Mouse (Mus musculus) limb, embryonic 13.5 days (tissue): ENCODE data around the gene Prdx5. TPM values are rescaled to one million over a fixed set of nuclear protein-coding genes. Genes with fewer than 3 reads are reported as not detected.
"Not testable (repeated sequence)": the region's sequence is repeated elsewhere in the genome, so short reads cannot be mapped to it uniquely, and the experiment has no call there.

Experiments used
- ATAC-seq: fragments of 200-750 bp; cut with Nextera tagmentation; 2 replicates; pipeline ENCODE4 v1.8.0; 2017; ENCODE audit warnings: low read depth, moderate number of reproducible peaks, moderate TSS enrichment; ENCODE audit not compliant: low FRiP score
- H3K27ac ChIP-seq: fragments of 300-500 bp; sonication (generic); 2 replicates; pipeline ENCODE4 v1.5.1; 2015; ENCODE audit warnings: inconsistent platforms, mild to moderate bottlenecking, moderate library complexity
- H3K27me3 ChIP-seq: fragments of 300-500 bp; sonication (generic); 2 replicates; pipeline ENCODE4 v1.6.1; 2015; ENCODE audit warnings: mild to moderate bottlenecking, inconsistent platforms
- H3K36me3 ChIP-seq: fragments of 300-500 bp; sonication (generic); 2 replicates; pipeline ENCODE4 v1.6.1; 2015; ENCODE audit warnings: inconsistent platforms, mild to moderate bottlenecking, moderate library complexity
- H3K4me1 ChIP-seq: fragments of 300-500 bp; sonication (generic); 2 replicates; pipeline ENCODE4 v1.6.1; 2015; ENCODE audit warnings: inconsistent platforms
- H3K4me2 ChIP-seq: fragments of 300-500 bp; sonication (generic); replicated peaks from 2 replicates; pipeline ENCODE4 v1.6.1; 2015; ENCODE audit warnings: inconsistent platforms, mild to moderate bottlenecking, moderate library complexity
- H3K4me3 ChIP-seq: fragments of 300-500 bp; sonication (generic); 2 replicates; pipeline ENCODE4 v1.5.1; 2015; ENCODE audit warnings: moderate library complexity, mild to moderate bottlenecking, inconsistent platforms
- H3K9ac ChIP-seq: fragments of 300-500 bp; sonication (generic); 2 replicates; pipeline ENCODE4 v1.6.1; 2015; ENCODE audit warnings: mild to moderate bottlenecking, inconsistent platforms
- H3K9me3 ChIP-seq: fragments of 300-500 bp; sonication (generic); 2 replicates; pipeline ENCODE4 v1.6.1; 2016; ENCODE audit warnings: inconsistent platforms
- WGBS: fragments of 180-500 bp; shearing (Covaris S2); methylation state at CpG from one replicate; pipeline ENCODE4 v1.1.7; 2015; 5-methylcytosine and 5-hydroxymethylcytosine counted together
- polyA plus RNA-seq: library from polyadenylated mRNA; unstranded; fragments of >200 nt; fragmentation: Nextera tagmentation; extraction: Ambion mirVana; gene quantifications from 2 replicates; pipeline ENCODE4 v1.2.1, GENCODE M21; 2015

Prdx5 gene
- polyA plus RNA-seq, 1 experiment from 2014 or later = 223 TPM

GRCm38 (mm10) chr19:6912205-6912970, 2.5 kb upstream of the Prdx5 start:
- Histone ChIP-seq H3K27me3 (no peaks in the 10 kb centered on the region), H3K9ac (no peak overlapping the region), H3K4me2 (no peak overlapping the region; the same call in 1 of the 2 replicates), H3K36me3 (peaks cover 37% of the 10 kb centered on the region), H3K4me3 (no peak overlapping the region), H3K9me3 (no peaks in the 10 kb centered on the region), H3K27ac (no peak overlapping the region), H3K4me1 (peaks cover 24% of the 10 kb centered on the region)
- ATAC-seq = no peak
- WGBS = 91% methylated on average over 15 of the region's 15 CpGs

DNA sequence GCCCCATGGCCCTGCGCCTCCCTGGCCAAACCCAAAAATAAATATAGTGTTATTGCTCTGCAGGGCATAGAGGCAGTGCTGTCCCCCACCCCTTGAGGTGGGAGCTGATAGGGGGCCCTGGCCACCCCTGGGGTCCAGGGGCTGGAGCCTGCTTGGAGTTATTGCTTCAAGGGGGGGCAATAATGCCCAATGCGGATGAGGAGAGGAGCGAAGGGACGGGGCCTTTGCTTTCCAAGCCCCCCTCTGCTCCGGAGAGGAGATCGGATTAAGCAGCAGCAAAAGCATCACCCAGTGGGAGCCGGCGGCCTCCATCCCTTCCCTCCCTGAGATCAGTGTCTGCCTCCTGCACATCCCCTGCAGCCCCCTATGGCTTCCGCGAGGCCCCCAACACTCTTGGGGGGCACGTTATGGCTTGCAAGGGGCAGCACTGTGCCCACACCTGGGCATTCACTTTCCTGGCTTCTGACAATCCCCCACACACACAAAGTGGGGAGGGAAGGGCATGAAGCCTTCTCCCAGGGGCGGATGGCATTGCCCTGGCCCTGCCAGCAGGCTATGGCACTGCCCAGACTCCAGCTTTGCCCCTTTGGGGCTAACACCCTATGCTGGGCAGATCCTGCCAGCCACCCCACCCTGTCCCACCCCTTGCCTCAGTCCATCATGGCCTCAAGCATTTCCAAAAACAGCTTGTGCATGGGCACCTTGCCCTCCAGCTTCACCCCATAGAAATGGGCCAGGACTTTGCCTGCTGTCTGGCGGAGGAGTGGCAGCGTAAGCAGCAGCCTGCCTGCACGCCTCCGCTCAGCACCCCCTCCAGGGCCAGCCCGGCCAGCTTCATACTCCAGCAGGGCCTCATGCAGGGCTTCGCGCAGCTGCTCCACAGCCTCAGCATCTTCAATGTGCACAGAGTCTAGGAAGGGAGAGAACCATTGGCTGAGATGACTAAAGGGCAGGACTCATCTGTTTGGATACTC, 1.5 kb upstream of the Prdx5 start:
- Histone ChIP-seq H3K4me3 (peak overlapping the region; percentile 64), H3K9me3 (no peaks in the 10 kb centered on the region), H3K9ac (peak overlapping the region; percentile 51), H3K36me3 (peaks cover 47% of the 10 kb centered on the region), H3K4me2 (peak overlapping the region; percentile 69), H3K4me1 (peaks cover 26% of the 10 kb centered on the region), H3K27ac (no peak overlapping the region), H3K27me3 (no peaks in the 10 kb centered on the region)
- no peak for ATAC-seq
- WGBS = 88% methylated on average over 19 of the region's 19 CpGs

DNA sequence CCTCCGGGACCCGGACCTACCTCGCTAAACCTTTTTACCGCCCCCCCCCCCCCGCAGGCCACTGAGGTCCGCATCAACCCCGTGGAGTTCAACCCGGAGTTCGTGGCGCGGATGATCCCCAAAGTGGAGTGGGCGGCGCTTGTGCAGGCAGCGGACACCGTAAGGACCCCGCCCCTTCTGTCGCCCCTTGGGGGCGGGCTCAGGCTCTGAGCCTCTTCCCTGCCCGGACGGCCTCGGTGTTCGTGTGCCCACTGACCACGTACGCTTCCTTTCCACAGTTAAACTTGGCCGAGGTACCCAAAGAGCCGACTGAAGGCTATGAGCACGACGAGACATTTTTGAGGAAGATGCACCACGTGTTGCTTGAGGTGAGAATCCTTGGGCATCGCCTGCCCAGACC, 400 bp upstream of the Prdx5 start:
- Histone ChIP-seq H3K9ac (peak overlapping the region; percentile 78), H3K4me1 (peaks cover 26% of the 10 kb centered on the region), H3K4me2 (peak overlapping the region; percentile 69), H3K36me3 (peaks cover 56% of the 10 kb centered on the region), H3K4me3 (peak overlapping the region; percentile 64), H3K27ac (peak overlapping the region; percentile 98)
- H3K27me3 ChIP-seq, H3K9me3 ChIP-seq: not testable (repeated sequence)
- ATAC-seq = peak; percentile 10; the same call in 1 of the 2 replicates
- under 1% methylated on average over 28 of the region's 30 CpGs for WGBS

- Histone ChIP-seq H3K9ac (peak overlapping the region; percentile 78), H3K27me3 (no peaks in the 10 kb centered on the region), H3K4me3 (peak overlapping the region; percentile 64), H3K9me3 (no peaks in the 10 kb centered on the region), H3K4me2 (peak overlapping the region; percentile 69), H3K27ac (peak overlapping the region; percentile 98), H3K36me3 (peaks cover 61% of the 10 kb centered on the region), H3K4me1 (peaks cover 26% of the 10 kb centered on the region)
- 6% methylated on average over 11 of the region's 11 CpGs for WGBS
- ATAC-seq = no peak; the same call in 1 of the 2 replicates
These were observed 885 bp downstream of the Prdx5 start for GRCm38 (mm10) chr19:6909021-6909420.

GRCm38 (mm10) chr19:6907811-6908540, 1.9 kb downstream of the Prdx5 start:
- Histone ChIP-seq H3K4me1 (peaks cover 26% of the 10 kb centered on the region), H3K9me3 (no peaks in the 10 kb centered on the region), H3K4me2 (peak overlapping the region; percentile 69), H3K9ac (peak overlapping the region; percentile 78), H3K27ac (no peak overlapping the region), H3K4me3 (peak overlapping the region; percentile 64), H3K27me3 (no peaks in the 10 kb centered on the region), H3K36me3 (peaks cover 50% of the 10 kb centered on the region)
- no peak for ATAC-seq
- 86% methylated on average over 7 of the region's 7 CpGs for WGBS

- H3K4me2 ChIP-seq = no peak overlapping the region
- H3K9me3 ChIP-seq = no peaks in the 10 kb centered on the region
- H3K4me3 ChIP-seq = no peak overlapping the region
- H3K27ac ChIP-seq = no peak overlapping the region
- H3K9ac ChIP-seq = no peak overlapping the region
- H3K27me3 ChIP-seq = no peaks in the 10 kb centered on the region
- ATAC-seq = no peak
- 88% methylated on average over 8 of the region's 8 CpGs for WGBS
- peaks cover 26% of the 10 kb centered on the region for H3K4me1 ChIP-seq
- H3K36me3 ChIP-seq = peaks cover 41% of the 10 kb centered on the region
These were observed 2.8 kb downstream of the Prdx5 start for GRCm38 (mm10) chr19:6907094-6907493.

DNA sequence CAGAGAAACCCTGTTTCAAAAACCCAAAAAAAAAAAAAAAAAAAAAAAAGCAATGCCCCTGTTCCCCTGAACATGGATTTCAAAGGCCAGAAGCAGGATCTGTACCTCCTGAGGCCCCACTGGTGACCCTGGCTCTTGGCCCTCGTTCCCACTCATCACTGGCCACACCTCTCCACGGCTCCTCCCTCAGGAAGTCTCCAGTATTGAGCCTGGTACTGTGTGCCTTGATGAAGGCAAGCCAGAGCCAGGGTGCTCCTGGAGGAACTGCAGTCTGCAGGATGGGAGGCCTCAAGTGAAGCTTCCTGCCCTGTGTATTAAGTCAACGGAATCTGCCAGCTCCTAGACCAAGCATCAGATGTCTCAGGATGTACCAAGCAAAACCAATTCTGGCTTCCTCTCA, 3.7 kb downstream of the Prdx5 start:
- Histone ChIP-seq H3K27me3 (no peaks in the 10 kb centered on the region), H3K36me3 (peaks cover 32% of the 10 kb centered on the region), H3K4me3 (no peak overlapping the region), H3K4me1 (peaks cover 22% of the 10 kb centered on the region), H3K9ac (no peak overlapping the region), H3K27ac (no peak overlapping the region), H3K9me3 (no peaks in the 10 kb centered on the region), H3K4me2 (no peak overlapping the region)
- no peak for ATAC-seq
- 91% methylated on average over 3 of the region's 3 CpGs for WGBS

DNA sequence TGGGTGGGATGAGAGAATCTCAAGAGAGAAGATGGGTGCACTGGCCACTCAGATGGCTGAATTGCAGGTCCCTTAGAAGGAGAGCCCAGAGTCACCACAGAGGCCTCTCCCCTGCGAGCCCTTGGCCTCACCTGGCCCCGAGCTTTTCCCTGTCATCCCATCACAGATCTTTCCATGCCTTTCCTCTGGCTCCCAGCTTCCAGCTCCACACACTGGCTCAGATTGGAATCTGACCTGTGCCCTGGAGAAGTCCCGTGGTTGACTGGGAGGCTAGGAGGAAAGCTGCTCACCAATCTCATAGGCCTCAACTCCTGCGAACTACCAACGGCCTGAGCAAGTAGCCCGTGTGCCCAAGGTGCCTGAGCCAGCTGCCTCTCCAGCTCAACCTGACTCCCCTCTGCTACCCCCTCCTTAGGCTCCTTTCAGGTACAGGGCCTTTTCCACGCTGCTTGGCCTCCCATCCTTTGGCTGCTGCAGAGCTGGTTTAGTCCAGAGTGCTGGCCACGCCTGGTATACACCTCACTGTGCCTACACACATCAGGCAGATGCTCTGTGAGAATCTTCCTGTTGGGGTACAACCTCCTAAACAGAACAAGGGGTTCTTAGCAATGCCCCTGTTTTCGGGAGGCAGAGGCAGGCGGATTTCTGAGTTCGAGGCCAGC, 4.3 kb downstream of the Prdx5 start:
- no peak overlapping the region for H3K4me2 ChIP-seq
- H3K27ac ChIP-seq = no peak overlapping the region
- no peaks in the 10 kb centered on the region for H3K27me3 ChIP-seq
- ATAC-seq = no peak
- no peaks in the 10 kb centered on the region for H3K9me3 ChIP-seq
- no peak overlapping the region for H3K4me3 ChIP-seq
- peaks cover 30% of the 10 kb centered on the region for H3K36me3 ChIP-seq
- 93% methylated on average over 11 of the region's 11 CpGs for WGBS
- H3K4me1 ChIP-seq = peaks cover 18% of the 10 kb centered on the region
- H3K9ac ChIP-seq = no peak overlapping the region

DNA sequence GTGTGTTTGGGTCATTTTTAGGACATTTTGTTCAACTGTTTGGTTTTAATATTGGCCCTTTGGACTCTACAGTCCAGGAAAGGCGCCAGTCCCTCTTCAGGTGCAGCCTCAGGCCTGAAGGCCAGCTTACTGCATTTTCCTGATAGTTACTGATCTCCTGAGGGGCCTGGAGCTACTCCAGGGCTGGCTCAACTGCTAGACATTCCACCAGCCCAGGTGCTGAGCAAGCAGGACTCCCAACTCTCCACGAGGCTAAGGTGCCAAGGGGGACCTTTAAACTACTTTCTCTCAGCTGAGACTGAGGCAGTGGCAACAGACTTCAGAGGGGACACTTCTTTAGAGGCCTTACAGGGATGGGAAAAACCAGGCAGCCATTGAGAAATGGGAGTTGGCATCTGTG, 5.1 kb downstream of the Prdx5 start:
- no peak overlapping the region for H3K4me3 ChIP-seq
- H3K9me3 ChIP-seq = 0 out of 2 replicates have a peak, but pooled peaks cover under 1% of the 10 kb centered on the region
- ATAC-seq = no peak
- H3K27me3 ChIP-seq = no peaks in the 10 kb centered on the region
- H3K4me1 ChIP-seq = peaks cover 18% of the 10 kb centered on the region
- H3K9ac ChIP-seq = no peak overlapping the region
- 74% methylated on average over 2 of the region's 2 CpGs for WGBS
- no peak overlapping the region for H3K27ac ChIP-seq
- H3K36me3 ChIP-seq = peaks cover 30% of the 10 kb centered on the region
- H3K4me2 ChIP-seq = no peak overlapping the region

DNA sequence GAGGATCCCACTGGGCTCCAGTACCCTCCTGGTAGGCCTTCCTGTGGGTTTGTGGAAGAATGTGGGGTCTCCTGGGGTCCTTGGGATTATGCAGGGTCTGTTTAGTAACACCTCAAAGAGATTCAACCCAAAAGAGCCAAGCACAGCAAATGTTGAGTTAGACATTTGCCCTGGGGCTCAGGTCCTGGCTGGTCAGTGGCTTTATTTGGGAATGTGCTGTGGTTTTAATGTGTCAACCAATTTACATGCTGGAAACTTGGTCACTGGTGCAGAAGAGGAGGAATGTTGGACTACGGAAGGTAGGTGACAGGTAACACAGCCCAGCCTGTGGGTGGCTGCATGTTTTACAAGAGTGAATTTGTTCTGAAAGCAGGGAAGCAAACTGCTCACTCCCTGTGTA, 6.9 kb downstream of the Prdx5 start:
- Histone ChIP-seq H3K4me3 (no peak overlapping the region), H3K36me3 (peaks cover 30% of the 10 kb centered on the region), H3K27ac (no peak overlapping the region), H3K9ac (no peak overlapping the region), H3K4me1 (peaks cover 9% of the 10 kb centered on the region), H3K27me3 (no peaks in the 10 kb centered on the region), H3K4me2 (no peak overlapping the region), H3K9me3 (0 out of 2 replicates have a peak, but pooled peaks cover 5% of the 10 kb centered on the region)
- ATAC-seq = no peak
- WGBS = 100% methylated on average over 1 of the region's 1 CpGs

DNA sequence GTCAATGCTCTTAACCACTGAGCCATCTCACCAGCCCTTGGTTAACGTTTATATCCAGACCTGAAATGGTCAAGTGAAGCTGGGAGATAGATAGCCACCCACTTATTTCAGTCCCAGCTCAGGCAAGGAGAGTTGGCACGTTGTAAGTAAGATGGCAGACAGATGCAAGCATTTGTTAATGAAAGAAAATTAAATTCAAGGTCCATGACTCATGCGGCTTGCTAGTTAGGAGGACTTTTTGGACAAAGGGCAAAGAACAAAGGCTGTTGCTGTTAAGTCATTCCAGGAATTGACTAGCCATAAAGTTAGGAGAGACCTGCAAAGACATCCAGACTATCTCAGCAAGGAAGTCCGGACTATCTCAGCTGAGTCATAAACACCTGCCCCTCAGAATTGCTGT, 10.3 kb downstream of the Prdx5 start:
- no peak overlapping the region for H3K4me3 ChIP-seq
- 88% methylated on average over 4 of the region's 4 CpGs for WGBS
- peaks cover 4% of the 10 kb centered on the region; the same call in 1 of the 2 replicates for H3K36me3 ChIP-seq
- H3K27me3 ChIP-seq = no peaks in the 10 kb centered on the region
- H3K27ac ChIP-seq = no peak overlapping the region
- no peak overlapping the region for H3K4me2 ChIP-seq
- peaks cover 11% of the 10 kb centered on the region; the same call in 1 of the 2 replicates for H3K9me3 ChIP-seq
- H3K4me1 ChIP-seq = no peaks in the 10 kb centered on the region
- ATAC-seq = no peak
- H3K9ac ChIP-seq = no peak overlapping the region
